Comparison of ENCODE assay signal across 12 mouse cellular contexts in genomic region chr9:20518708-20519107, GRCm38 (mm10). TPM values are rescaled to one million over a fixed set of nuclear protein-coding genes. Genes with fewer than 3 reads are reported as not detected.
A peak's percentile ranks its signal among the peaks of the same experiment; 100 is the strongest.
DNase-seq lines count a peak whose midpoint lies in the region; ATAC-seq and TF ChIP-seq lines count a peak whose summit lies in the region.
"Had no signal": no experiment of that assay in that cellular context is flagged by ENCODE, and none has a peak within 500 bp of the region (broad histone marks: within the 10 kb centered on the region; RNA-seq: fewer than 3 reads in every experiment).

No protein-coding gene starts in this region.

- H3K36me3 ChIP-seq in intestine, embryonic 15.5 days = no peaks in the 10 kb centered on the region; the same call in 1 of the 2 replicates
- H3K36me3 ChIP-seq in intestine, embryonic 16.5 days (ENCODE audit: control insufficient read depth, insufficient read depth, low read length) = no peaks in the 10 kb centered on the region; the same call in 1 of the 2 replicates
- H3K36me3 ChIP-seq in embryonic facial prominence, embryonic 13.5 days = peaks cover 41% of the 10 kb centered on the region
- H3K36me3 ChIP-seq in hindbrain, embryonic 16.5 days (ENCODE audit: control insufficient read depth, insufficient read depth, low read length) = no peaks in the 10 kb centered on the region
- H3K36me3 ChIP-seq in myocyte (ENCODE audit: control insufficient read depth, insufficient read depth) = peaks cover 12% of the 10 kb centered on the region

- H3K79me2 ChIP-seq in myocyte (ENCODE audit: control insufficient read depth, insufficient read depth) = peaks cover 73% of the 10 kb centered on the region

- no peaks in the 10 kb centered on the region for H3K9me3 ChIP-seq in intestine, embryonic 15.5 days
- no peaks in the 10 kb centered on the region for H3K9me3 ChIP-seq in intestine, embryonic 16.5 days (ENCODE audit: control insufficient read depth, low read length)
- H3K9me3 ChIP-seq in embryonic facial prominence, embryonic 13.5 days = no peaks in the 10 kb centered on the region
- H3K9me3 ChIP-seq in hindbrain, embryonic 16.5 days (ENCODE audit: control insufficient read depth, low read length) = no peaks in the 10 kb centered on the region
- H3K9me3 ChIP-seq: limb, embryonic 15.5 days had no signal

- H3K27me3 ChIP-seq in intestine, embryonic 15.5 days (replicated peaks) = no peaks in the 10 kb centered on the region
- H3K27me3 ChIP-seq in intestine, embryonic 16.5 days (replicated peaks; ENCODE audit: control insufficient read depth, insufficient read depth, low read length) = no peaks in the 10 kb centered on the region
- H3K27me3 ChIP-seq in embryonic facial prominence, embryonic 13.5 days = no peaks in the 10 kb centered on the region
- no peaks in the 10 kb centered on the region for H3K27me3 ChIP-seq in hindbrain, embryonic 16.5 days (replicated peaks; ENCODE audit: control insufficient read depth, insufficient read depth, low read length)
- no peaks in the 10 kb centered on the region for H3K27me3 ChIP-seq in myocyte (ENCODE audit: control insufficient read depth, insufficient read depth, insufficient read length)
- H3K27me3 ChIP-seq: limb, embryonic 15.5 days had no signal

- H3K4me2 ChIP-seq in intestine, embryonic 15.5 days (replicated peaks) = peak overlapping the region; percentile 55; the same call in 1 of the 2 replicates
- H3K4me2 ChIP-seq in intestine, embryonic 16.5 days (ENCODE audit: low read depth, low read length) = no peak overlapping the region
- peak overlapping the region; percentile 83 for H3K4me2 ChIP-seq in embryonic facial prominence, embryonic 13.5 days
- H3K4me2 ChIP-seq in hindbrain, embryonic 16.5 days (ENCODE audit: low read length) = peak overlapping the region; percentile 77
- H3K4me2 ChIP-seq in myocyte (ENCODE audit: low read depth) = peak overlapping the region; percentile 86

- no peak for TF ChIP-seq POLR2A in myocyte (IDR thresholded peaks at IDR 0.05; ENCODE audit: insufficient read length, low read depth)

- no peak overlapping the region for H3ac ChIP-seq in myocyte (ENCODE audit: control insufficient read depth, insufficient read length)

- no peak for ATAC-seq in intestine, embryonic 15.5 days
- no peak for ATAC-seq in intestine, embryonic 16.5 days
- ATAC-seq in embryonic facial prominence, embryonic 13.5 days (ENCODE audit: insufficient number of reproducible peaks, insufficient read depth, low FRiP score, low TSS enrichment, low read depth) = no peak
- ATAC-seq in hindbrain, embryonic 16.5 days = no peak

- no peak for DNase-seq in Muller cell, postnatal 12 days (ENCODE audit: inconsistent ontology term)
- no peak for DNase-seq in adrenal gland, adult 18-20 months (ENCODE audit: low spot score in 2 of 2)
- DNase-seq in thymus, postnatal 0 days (ENCODE audit: low spot score) = no peak
- DNase-seq: adrenal gland, postnatal 36 days; cerebellum, adult 18-20 months had no signal

- WGBS in intestine, embryonic 15.5 days = 71% methylated on average over 4 of the region's 4 CpGs
- WGBS in intestine, embryonic 16.5 days = 76% methylated on average over 4 of the region's 4 CpGs
- WGBS in embryonic facial prominence, embryonic 13.5 days = 74% methylated on average over 4 of the region's 4 CpGs
- 89% methylated on average over 4 of the region's 4 CpGs for WGBS in hindbrain, embryonic 16.5 days

- H3K9ac ChIP-seq in intestine, embryonic 15.5 days = no peak overlapping the region
- no peak overlapping the region for H3K9ac ChIP-seq in intestine, embryonic 16.5 days (ENCODE audit: low read depth, low read length)
- H3K9ac ChIP-seq in embryonic facial prominence, embryonic 13.5 days = no peak overlapping the region
- H3K9ac ChIP-seq in hindbrain, embryonic 16.5 days (ENCODE audit: low read depth, low read length) = no peak overlapping the region
- H3K9ac ChIP-seq: limb, embryonic 15.5 days had no signal

- peaks cover 9% of the 10 kb centered on the region; the same call in 1 of the 2 replicates for H3K4me1 ChIP-seq in intestine, embryonic 15.5 days (replicated peaks)
- peaks cover 12% of the 10 kb centered on the region for H3K4me1 ChIP-seq in intestine, embryonic 16.5 days (ENCODE audit: control insufficient read depth, insufficient read depth, low read length)
- H3K4me1 ChIP-seq in embryonic facial prominence, embryonic 13.5 days = peaks cover 40% of the 10 kb centered on the region
- H3K4me1 ChIP-seq in hindbrain, embryonic 16.5 days (ENCODE audit: control insufficient read depth, insufficient read depth, low read depth, low read length) = peaks cover 34% of the 10 kb centered on the region

- H3K27ac ChIP-seq in intestine, embryonic 15.5 days = no peak overlapping the region
- no peak overlapping the region for H3K27ac ChIP-seq in intestine, embryonic 16.5 days (ENCODE audit: low read length)
- no peak overlapping the region for H3K27ac ChIP-seq in embryonic facial prominence, embryonic 13.5 days
- H3K27ac ChIP-seq in hindbrain, embryonic 16.5 days (ENCODE audit: low read depth, low read length) = no peak overlapping the region
- H3K27ac ChIP-seq: layer of hippocampus, adult 2 months; limb, embryonic 15.5 days had no signal

- H3K4me3 ChIP-seq in intestine, embryonic 15.5 days (replicated peaks) = no peak overlapping the region
- H3K4me3 ChIP-seq in intestine, embryonic 16.5 days (ENCODE audit: low read length) = no peak overlapping the region
- peak overlapping the region; percentile 88 for H3K4me3 ChIP-seq in embryonic facial prominence, embryonic 13.5 days
- no peak overlapping the region for H3K4me3 ChIP-seq in hindbrain, embryonic 16.5 days (ENCODE audit: low read length)
- no peak overlapping the region for H3K4me3 ChIP-seq in myocyte
- H3K4me3 ChIP-seq: layer of hippocampus, adult 2 months had no signal

TF ChIP-seq in myocyte, 11 proteins besides CTCF, POLR2A, EP300 and RAD21:
- TF ChIP-seq E2F4 (IDR thresholded peaks at IDR 0.05; ENCODE audit: insufficient read depth) (no peak), MYOD1 (IDR thresholded peaks at IDR 0.05; ENCODE audit: control insufficient read depth in 1 of 3, insufficient read length in 2 of 3, low read depth in 2 of 3) (no peak), TCF12 (IDR thresholded peaks at IDR 0.05; ENCODE audit: insufficient read depth, poor library complexity, severe bottlenecking) (no peak), REST (IDR thresholded peaks at IDR 0.05; ENCODE audit: insufficient read depth, insufficient read length) (no peak), CEBPB (IDR thresholded peaks at IDR 0.05; ENCODE audit: insufficient read depth, poor library complexity, severe bottlenecking) (no peak)
TF ChIP-seq in myocyte: peak in this region for 0.

RNA-seq across cellular contexts. Expression of gene Zfp266, which starts 2.5 kb away (rescaled TPM):
- polyA plus RNA-seq in intestine, embryonic 15.5 days (2015; fragmentation: Nextera tagmentation; extraction: Ambion mirVana) = 55.1 and 62.4 TPM in 2 replicates
- 44.1 and 49.3 TPM in 2 replicates for polyA plus RNA-seq in intestine, embryonic 16.5 days (2015; fragmentation: Nextera tagmentation; extraction: Ambion mirVana)
- polyA plus RNA-seq in embryonic facial prominence, embryonic 13.5 days (2015; fragmentation: Nextera tagmentation; extraction: Ambion mirVana) = 148 and 158 TPM in 2 replicates
- 84.6 and 91.4 TPM in 2 replicates for polyA plus RNA-seq in hindbrain, embryonic 16.5 days (2015; fragmentation: Nextera tagmentation; extraction: Ambion mirVana)
- polyA plus RNA-seq in myocyte (2012; fragmentation: generic; extraction: Trizol) = 5.8 TPM
- total RNA-seq in adrenal gland, adult 18-20 months (2021) = 10 to 100 TPM; 31.0 to 34.2 TPM
- polyA plus RNA-seq in thymus, postnatal 0 days (2015; fragmentation: Nextera tagmentation; extraction: Ambion mirVana) = 52.5 and 69.8 TPM in 2 replicates

RNA-seq across cellular contexts. Expression of gene Zfp426, which starts 26.2 kb away (rescaled TPM):
- 15.1 and 15.7 TPM in 2 replicates for polyA plus RNA-seq in intestine, embryonic 15.5 days (2015; fragmentation: Nextera tagmentation; extraction: Ambion mirVana)
- polyA plus RNA-seq in intestine, embryonic 16.5 days (2015; fragmentation: Nextera tagmentation; extraction: Ambion mirVana) = 14.2 and 14.4 TPM in 2 replicates
- 23.5 and 23.9 TPM in 2 replicates for polyA plus RNA-seq in embryonic facial prominence, embryonic 13.5 days (2015; fragmentation: Nextera tagmentation; extraction: Ambion mirVana)
- 31.6 and 33.9 TPM in 2 replicates for polyA plus RNA-seq in hindbrain, embryonic 16.5 days (2015; fragmentation: Nextera tagmentation; extraction: Ambion mirVana)
- polyA plus RNA-seq in myocyte (2012; fragmentation: generic; extraction: Trizol) = 5.5 TPM
- total RNA-seq in adrenal gland, adult 18-20 months (2021) = 10 to 100 TPM; 20.4 to 20.9 TPM
- 14.7 and 18.1 TPM in 2 replicates for polyA plus RNA-seq in thymus, postnatal 0 days (2015; fragmentation: Nextera tagmentation; extraction: Ambion mirVana)

RNA-seq across cellular contexts. Expression of gene Zfp26, which starts 58.7 kb away (rescaled TPM):
- 11.9 and 14.7 TPM in 2 replicates for polyA plus RNA-seq in intestine, embryonic 15.5 days (2015; fragmentation: Nextera tagmentation; extraction: Ambion mirVana)
- polyA plus RNA-seq in intestine, embryonic 16.5 days (2015; fragmentation: Nextera tagmentation; extraction: Ambion mirVana) = 9.7 TPM in 2 replicates
- polyA plus RNA-seq in embryonic facial prominence, embryonic 13.5 days (2015; fragmentation: Nextera tagmentation; extraction: Ambion mirVana) = 18.2 and 18.7 TPM in 2 replicates
- polyA plus RNA-seq in hindbrain, embryonic 16.5 days (2015; fragmentation: Nextera tagmentation; extraction: Ambion mirVana) = 12.3 and 13.8 TPM in 2 replicates
- polyA plus RNA-seq in myocyte (2012; fragmentation: generic; extraction: Trizol) = 2.0 TPM
- total RNA-seq in adrenal gland, adult 18-20 months (2021) = 10 to 100 TPM; 15.5 to 17.3 TPM
- polyA plus RNA-seq in thymus, postnatal 0 days (2015; fragmentation: Nextera tagmentation; extraction: Ambion mirVana) = 15.4 and 16.3 TPM in 2 replicates
